Mouse (Mus musculus) embryonic facial prominence, embryonic 14.5 days (tissue): ENCODE measurements around the gene 4933402N03Rik. TPM values are rescaled to one million over a fixed set of nuclear protein-coding genes. Genes with fewer than 3 reads are reported as not detected.
A peak's percentile ranks its signal among the peaks of the same experiment; 100 is the strongest.

Source experiments
- ATAC-seq: fragments of 200-750 bp; cut with Nextera tagmentation; 2 replicates; pipeline ENCODE4 v1.8.0; 2017; ENCODE audit warnings: low read depth, moderate number of reproducible peaks, moderate TSS enrichment
- DNase-seq: peaks from one replicate; pipeline ENCODE4 v3.0.0-alpha.2; 2015; ENCODE audit warnings: low spot score
- H3K27ac ChIP-seq: fragments of 300-500 bp; sonication (generic); replicated peaks from 2 replicates; pipeline ENCODE4 v1.5.1; 2014; ENCODE audit warnings: low read depth, mild to moderate bottlenecking, low read length, moderate library complexity
- H3K27me3 ChIP-seq: fragments of 300-500 bp; sonication (generic); replicated peaks from 2 replicates; pipeline ENCODE4 v1.6.1; 2014; ENCODE audit warnings: low read length; ENCODE audit not compliant: control insufficient read depth, insufficient read depth
- H3K36me3 ChIP-seq: fragments of 300-500 bp; sonication (generic); 2 replicates; pipeline ENCODE4 v1.6.1; 2014; ENCODE audit warnings: low read length, mixed read lengths; ENCODE audit not compliant: control insufficient read depth, insufficient read depth
- H3K4me1 ChIP-seq: fragments of 300-500 bp; sonication (generic); 2 replicates; pipeline ENCODE4 v1.6.1; 2014; ENCODE audit warnings: antibody characterized with exemption, low read length; ENCODE audit not compliant: control insufficient read depth, insufficient read depth
- H3K4me2 ChIP-seq: fragments of 300-500 bp; sonication (generic); 2 replicates; pipeline ENCODE4 v1.6.1; 2014; ENCODE audit warnings: low read depth, mild to moderate bottlenecking, low read length, moderate library complexity, mixed read lengths
- H3K4me3 ChIP-seq: fragments of 300-500 bp; sonication (generic); 2 replicates; pipeline ENCODE4 v1.5.1; 2014; ENCODE audit warnings: low read depth, mild to moderate bottlenecking, low read length
- H3K9ac ChIP-seq: fragments of 300-500 bp; sonication (generic); 2 replicates; pipeline ENCODE4 v1.6.1; 2014; ENCODE audit warnings: low read depth, mild to moderate bottlenecking, low read length, moderate library complexity, mixed read lengths
- H3K9me3 ChIP-seq: fragments of 300-500 bp; sonication (generic); 2 replicates; pipeline ENCODE4 v1.6.1; 2016; ENCODE audit warnings: low read length; ENCODE audit not compliant: control insufficient read depth
- WGBS: fragments of 180-500 bp; shearing (Covaris S2); extraction: QIAGEN DNeasy Blood & Tissue Kit; methylation state at CpG from one replicate; pipeline ENCODE4 v1.1.7; 2014; 5-methylcytosine and 5-hydroxymethylcytosine counted together
- polyA plus RNA-seq: library from polyadenylated mRNA; unstranded; fragments of >200 nt; fragmentation: Nextera tagmentation; extraction: Ambion mirVana; gene quantifications from 2 replicates; pipeline ENCODE4 v1.2.1, GENCODE M21; 2014

Gene 4933402N03Rik
- polyA plus RNA-seq, result not detected in 2 replicates

GRCm38 (mm10) chr7:131146214-131146613 is at the start of gene 4933402N03Rik:
Gene 4933402N03Rik (minus strand): TSS chr7:131146314.
- Histone ChIP-seq H3K27ac (no peak within 1 kb of the TSS), H3K9ac (no peak within 1 kb of the TSS), H3K27me3 (no peaks in the 10 kb centered on the region), H3K9me3 (no peaks in the 10 kb centered on the region), H3K4me1 (no peaks in the 10 kb centered on the region), H3K4me3 (no peak within 1 kb of the TSS), H3K36me3 (no peaks in the 10 kb centered on the region), H3K4me2 (no peak within 1 kb of the TSS)
- whole genome bisulfite sequencing, result 94% methylated on average over 2 of the region's 2 CpGs
- no peak for DNase-seq
- no peak for ATAC-seq

DNA sequence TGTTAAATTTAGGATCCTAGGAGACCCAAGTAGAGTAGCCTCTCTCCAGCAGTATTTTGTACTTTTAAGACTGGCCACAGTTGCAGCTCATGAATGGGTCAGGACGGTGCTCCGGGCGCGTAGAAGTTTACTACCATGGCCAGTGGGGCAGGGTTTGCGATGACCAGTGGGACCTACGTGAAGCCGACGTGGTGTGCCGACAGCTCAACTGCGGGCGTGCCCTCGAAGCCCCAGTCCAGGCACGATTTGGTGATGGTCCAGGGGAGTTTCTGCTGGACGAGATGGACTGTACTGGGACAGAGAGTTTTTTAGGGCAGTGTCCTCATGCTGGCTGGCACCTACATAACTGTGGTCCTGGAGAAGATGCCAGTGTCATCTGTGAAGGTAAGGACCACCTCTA is 41.9 kb upstream of the 4933402N03Rik start:
- no peaks in the 10 kb centered on the region for H3K9me3 ChIP-seq
- H3K36me3 ChIP-seq, result no peaks in the 10 kb centered on the region
- no peak for DNase-seq
- no peak overlapping the region for H3K9ac ChIP-seq
- no peaks in the 10 kb centered on the region for H3K4me1 ChIP-seq
- no peaks in the 10 kb centered on the region for H3K27me3 ChIP-seq
- 92% methylated on average over 14 of the region's 14 CpGs for WGBS
- H3K27ac ChIP-seq, result no peak overlapping the region
- no peak for ATAC-seq
- H3K4me2 ChIP-seq, result no peak overlapping the region
- no peak overlapping the region for H3K4me3 ChIP-seq

DNA sequence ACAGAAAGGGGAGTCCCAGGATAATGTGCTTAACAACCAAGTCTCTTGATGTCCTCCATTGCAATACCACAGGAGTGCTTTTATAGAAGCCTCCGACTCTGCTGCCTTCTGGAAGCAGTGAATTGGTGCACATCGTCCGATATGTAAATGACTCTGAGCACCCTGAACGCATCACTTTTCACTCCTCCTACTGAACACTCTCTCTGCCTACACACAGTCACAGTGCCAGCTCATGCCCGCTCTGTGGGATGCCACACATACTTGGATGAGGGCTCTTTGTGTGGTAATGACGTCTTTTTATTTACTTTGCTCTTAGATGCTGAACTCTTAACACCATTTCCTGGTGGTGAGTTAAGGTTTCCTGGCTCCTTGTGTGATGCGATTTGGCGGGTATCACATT is 40.9 kb upstream of the 4933402N03Rik start:
- Histone ChIP-seq H3K9ac (no peak overlapping the region), H3K27me3 (no peaks in the 10 kb centered on the region), H3K4me3 (no peak overlapping the region), H3K27ac (no peak overlapping the region), H3K9me3 (no peaks in the 10 kb centered on the region), H3K36me3 (no peaks in the 10 kb centered on the region), H3K4me2 (no peak overlapping the region), H3K4me1 (no peaks in the 10 kb centered on the region)
- DNase-seq (peak; percentile 0), ATAC-seq (no peak)
- WGBS, result 73% methylated on average over 8 of the region's 8 CpGs

GRCm38 (mm10) chr7:131184339-131184738 is 38.2 kb upstream of the 4933402N03Rik start:
- Histone ChIP-seq H3K27ac (no peak overlapping the region), H3K4me3 (no peak overlapping the region), H3K4me1 (no peaks in the 10 kb centered on the region), H3K4me2 (no peak overlapping the region), H3K27me3 (no peaks in the 10 kb centered on the region), H3K9me3 (no peaks in the 10 kb centered on the region), H3K36me3 (no peaks in the 10 kb centered on the region), H3K9ac (no peak overlapping the region)
- no peak for ATAC-seq
- WGBS, result 62% methylated on average over 8 of the region's 8 CpGs
- DNase-seq, result no peak

DNA sequence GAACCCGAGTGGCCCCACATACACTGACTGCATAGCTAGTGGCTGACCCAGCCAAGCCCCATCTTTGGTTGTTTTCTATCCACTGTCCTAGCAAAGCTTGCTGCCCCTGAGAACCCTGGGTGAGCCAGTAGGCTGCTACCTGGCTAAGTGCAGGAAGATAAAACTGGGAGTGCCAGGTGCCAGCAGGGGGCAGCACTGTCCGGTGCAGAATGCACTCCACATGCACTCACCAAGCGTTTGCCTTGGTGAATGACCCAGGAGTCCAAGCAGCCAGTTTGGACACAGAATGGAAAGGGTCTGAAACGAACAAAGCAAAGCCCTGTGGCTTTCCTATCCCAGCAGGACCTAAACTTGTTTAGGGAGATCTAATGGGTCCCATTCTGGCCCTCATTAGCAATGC is 36.6 kb upstream of the 4933402N03Rik start:
- DNase-seq (peak; percentile 4), ATAC-seq (no peak)
- H3K4me3 ChIP-seq, result no peak overlapping the region
- H3K27me3 ChIP-seq, result no peaks in the 10 kb centered on the region
- H3K4me2 ChIP-seq, result no peak overlapping the region
- H3K36me3 ChIP-seq, result no peaks in the 10 kb centered on the region
- WGBS, result 35% methylated on average over 4 of the region's 4 CpGs
- no peaks in the 10 kb centered on the region for H3K9me3 ChIP-seq
- no peak overlapping the region for H3K9ac ChIP-seq
- H3K4me1 ChIP-seq, result no peaks in the 10 kb centered on the region
- no peak overlapping the region for H3K27ac ChIP-seq

DNA sequence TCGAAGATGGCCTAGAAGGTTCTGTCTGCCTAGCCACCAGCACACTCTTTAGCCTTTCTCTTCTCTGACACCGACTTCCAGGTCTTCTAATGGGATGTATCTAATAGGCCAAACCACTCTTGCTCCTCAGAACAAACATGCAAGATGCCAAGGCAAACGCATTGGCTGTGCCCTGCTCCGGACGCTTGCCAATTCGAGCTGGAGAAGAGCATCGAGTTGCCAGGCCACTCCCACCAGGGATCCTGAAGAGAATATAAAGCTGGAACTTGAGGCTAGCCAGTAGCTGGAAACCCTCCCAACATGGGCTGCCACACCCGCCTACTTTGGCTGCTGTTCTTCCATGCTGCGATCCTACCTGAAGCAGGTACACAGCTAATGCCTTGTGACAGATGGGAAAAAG is 28.0 kb upstream of the 4933402N03Rik start, which contains the start of gene 5430419D17Rik:
Gene 5430419D17Rik (plus strand): TSS at position 282 of the 400 bp plus-strand sequence.
- no peak within 1 kb of the TSS for H3K9ac ChIP-seq
- DNase-seq (peak; percentile 4), ATAC-seq (no peak)
- no peak within 1 kb of the TSS for H3K4me2 ChIP-seq
- no peak within 1 kb of the TSS for H3K27ac ChIP-seq
- WGBS, result 89% methylated on average over 9 of the region's 9 CpGs
- H3K9me3 ChIP-seq, result no peaks in the 10 kb centered on the region
- no peaks in the 10 kb centered on the region for H3K4me1 ChIP-seq
- no peaks in the 10 kb centered on the region for H3K36me3 ChIP-seq
- H3K4me3 ChIP-seq, result no peak within 1 kb of the TSS
- no peaks in the 10 kb centered on the region for H3K27me3 ChIP-seq

DNA sequence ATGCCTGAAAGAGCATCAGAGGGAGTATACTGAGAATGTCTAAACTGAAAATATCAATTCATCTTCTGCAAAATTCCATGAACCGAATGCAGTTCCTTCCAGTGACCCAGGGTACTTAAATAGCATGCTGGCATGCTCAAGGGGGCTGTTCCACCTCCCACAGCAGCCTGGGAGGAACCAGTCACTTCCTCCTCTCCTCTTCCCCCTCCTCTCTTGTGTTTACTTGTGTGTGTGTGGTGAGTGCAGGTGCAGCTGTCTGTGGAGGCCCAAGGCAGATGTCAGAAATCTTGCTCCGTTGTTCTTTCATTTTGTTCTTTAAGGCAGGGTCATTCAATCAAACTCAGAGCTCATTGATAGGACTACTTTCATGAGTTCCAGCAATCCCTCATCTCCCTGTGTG is 23.0 kb upstream of the 4933402N03Rik start:
- no peak overlapping the region for H3K9ac ChIP-seq

GRCm38 (mm10) chr7:131167771-131168170 is 21.7 kb upstream of the 4933402N03Rik start:
- ATAC-seq, result no peak
- no peak for DNase-seq
- WGBS, result 78% methylated on average over 3 of the region's 3 CpGs

More for the DNA sequence above, 23.0 kb upstream of the 4933402N03Rik start:
- Histone ChIP-seq H3K4me2 (no peak overlapping the region), H3K36me3 (no peaks in the 10 kb centered on the region), H3K27ac (no peak overlapping the region), H3K4me1 (no peaks in the 10 kb centered on the region), H3K27me3 (no peaks in the 10 kb centered on the region), H3K4me3 (no peak overlapping the region), H3K9me3 (no peaks in the 10 kb centered on the region)
- no peak for ATAC-seq
- 50% methylated on average over 2 of the region's 2 CpGs for WGBS
- no peak for DNase-seq

DNA sequence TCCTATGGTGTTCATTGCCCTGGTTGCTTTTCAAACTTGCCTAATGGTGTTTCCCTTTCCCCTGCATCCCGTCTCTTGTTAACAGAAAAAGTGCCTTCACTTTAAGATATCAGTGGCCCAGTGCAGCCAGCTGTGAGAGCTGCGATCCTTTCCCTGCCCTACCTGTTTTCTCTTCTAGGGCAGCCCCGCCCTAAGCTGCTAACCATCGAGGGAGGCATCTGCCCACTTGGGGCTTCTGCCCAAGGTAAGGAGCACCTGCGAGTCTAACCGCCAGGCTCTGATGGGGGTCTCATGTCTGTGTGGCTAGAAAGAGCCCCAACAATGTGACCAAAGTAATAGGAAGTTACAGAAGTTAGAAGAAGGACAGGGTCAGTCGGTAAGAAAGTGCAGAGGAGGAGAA is 16.1 kb upstream of the 4933402N03Rik start:
- no peaks in the 10 kb centered on the region for H3K27me3 ChIP-seq
- no peak overlapping the region for H3K4me3 ChIP-seq
- 68% methylated on average over 7 of the region's 7 CpGs for WGBS
- H3K4me2 ChIP-seq, result no peak overlapping the region
- no peaks in the 10 kb centered on the region for H3K9me3 ChIP-seq
- ATAC-seq (no peak), DNase-seq (no peak)
- no peak overlapping the region for H3K27ac ChIP-seq
- no peaks in the 10 kb centered on the region for H3K4me1 ChIP-seq
- no peaks in the 10 kb centered on the region for H3K36me3 ChIP-seq
- no peak overlapping the region for H3K9ac ChIP-seq

More at GRCm38 (mm10) chr7:131167771-131168170, 21.7 kb upstream of the 4933402N03Rik start:
- no peaks in the 10 kb centered on the region for H3K27me3 ChIP-seq
- no peak overlapping the region for H3K4me3 ChIP-seq
- H3K27ac ChIP-seq, result no peak overlapping the region
- H3K9me3 ChIP-seq, result no peaks in the 10 kb centered on the region
- H3K4me1 ChIP-seq, result no peaks in the 10 kb centered on the region
- H3K9ac ChIP-seq, result no peak overlapping the region
- H3K4me2 ChIP-seq, result no peak overlapping the region
- no peaks in the 10 kb centered on the region for H3K36me3 ChIP-seq
